8 mouse cellular contexts compared by ENCODE assay signal in genomic region chr10:45000873-45001859, GRCm38 (mm10).
DNase-seq lines count a peak whose midpoint lies in the region; ATAC-seq and TF ChIP-seq lines count a peak whose summit lies in the region.

No protein-coding gene starts in this region.

- peak overlapping the region in 1 of 2 experiments; percentile 30; a peak in 1 of 4 replicates for H3K4me3 ChIP-seq in ES-E14 (ENCODE audit: insufficient read depth in 1 of 2, low read depth in 1 of 2, low read length in 2 of 2, poor library complexity in 1 of 2, severe bottlenecking in 1 of 2)
- peak overlapping the region; percentile 40 for H3K4me3 ChIP-seq in embryonic facial prominence, embryonic 13.5 days
- H3K4me3 ChIP-seq in lung, embryonic 14.5 days (ENCODE audit: low read depth, low read length): peak overlapping the region; percentile 35
- H3K4me3 ChIP-seq in neural tube, embryonic 14.5 days (ENCODE audit: low read depth, low read length): peak overlapping the region; percentile 34

- TF ChIP-seq CTCF in lung, embryonic 14.5 days (IDR thresholded peaks at IDR 0.05; ENCODE audit: low read depth): peak; percentile 89

- ATAC-seq in embryonic facial prominence, embryonic 13.5 days (ENCODE audit: insufficient number of reproducible peaks, insufficient read depth, low FRiP score, low TSS enrichment, low read depth): no peak
- ATAC-seq in lung, embryonic 14.5 days (ENCODE audit: insufficient read depth): peak; percentile 35
- peak; percentile 58 for ATAC-seq in neural tube, embryonic 14.5 days (ENCODE audit: low read depth)

- peak; percentile 34 for DNase-seq in ES-E14 (ENCODE audit: low read depth, low spot score)
- DNase-seq in adrenal gland, postnatal 14 days: peak; percentile 72
- peak; percentile 52 to 61 for DNase-seq in heart, postnatal 36 days
- DNase-seq in large intestine, adult 2 months (ENCODE audit: low read depth, low spot score): peak; percentile 82
- DNase-seq in lung, embryonic 14.5 days: peak; percentile 90
- DNase-seq in yolk sac, embryonic 10.5 days (ENCODE audit: low spot score): peak; percentile 82

- in situ Hi-C loops in ES-E14 (cut with MboI; ENCODE audit: low sequenced_read_pairs in 2 of 2, unreplicated experiment in 2 of 2): loop anchor here in 1 of 2 experiments (25.0 kb wide), 1 partner anchor 664 kb away; no protein-coding TSS in a partner anchor

- peaks cover 3% of the 10 kb centered on the region for H3K27me3 ChIP-seq in embryonic facial prominence, embryonic 13.5 days
- H3K27me3 ChIP-seq in lung, embryonic 14.5 days (ENCODE audit: insufficient read depth, low read length): no peaks in the 10 kb centered on the region
- no peaks in the 10 kb centered on the region for H3K27me3 ChIP-seq in neural tube, embryonic 14.5 days (ENCODE audit: control insufficient read depth, insufficient read depth, low read length)

- WGBS in embryonic facial prominence, embryonic 13.5 days: 49% methylated on average over 12 of the region's 12 CpGs
- 18% methylated on average over 12 of the region's 12 CpGs for WGBS in large intestine, adult 2 months
- WGBS in lung, embryonic 14.5 days: 25% methylated on average over 12 of the region's 12 CpGs
- WGBS in neural tube, embryonic 14.5 days: 44% methylated on average over 12 of the region's 12 CpGs

- no peak overlapping the region for H3K9ac ChIP-seq in ES-E14 (ENCODE audit: insufficient read depth, low read depth, low read length, poor library complexity, severe bottlenecking)
- H3K9ac ChIP-seq in embryonic facial prominence, embryonic 13.5 days: peak overlapping the region; percentile 69; the same call in 1 of the 2 replicates
- peak overlapping the region; percentile 48 for H3K9ac ChIP-seq in lung, embryonic 14.5 days
- H3K9ac ChIP-seq in neural tube, embryonic 14.5 days (replicated peaks; ENCODE audit: low read depth, low read length): peak overlapping the region; percentile 47; the same call in 1 of the 2 replicates

- H3K4me2 ChIP-seq in embryonic facial prominence, embryonic 13.5 days: peak overlapping the region; percentile 60
- peak overlapping the region; percentile 72 for H3K4me2 ChIP-seq in lung, embryonic 14.5 days
- H3K4me2 ChIP-seq in neural tube, embryonic 14.5 days (ENCODE audit: low read depth, low read length): peak overlapping the region; percentile 70

- intact Hi-C loops in heart, postnatal 36 days (cut with DNase I): loop anchor here (1.0 to 10.0 kb wide), 5 partner anchors 46 to 709 kb away; no protein-coding TSS in a partner anchor

- no peaks in the 10 kb centered on the region for H3K36me3 ChIP-seq in ES-E14 (ENCODE audit: control insufficient read depth, insufficient read depth, low read length, poor library complexity, severe bottlenecking)
- H3K36me3 ChIP-seq in embryonic facial prominence, embryonic 13.5 days: no peaks in the 10 kb centered on the region
- H3K36me3 ChIP-seq in lung, embryonic 14.5 days (ENCODE audit: insufficient read depth): no peaks in the 10 kb centered on the region
- no peaks in the 10 kb centered on the region for H3K36me3 ChIP-seq in neural tube, embryonic 14.5 days (ENCODE audit: control insufficient read depth, insufficient read depth, low read length)

- peaks cover 2 to 4% of the 10 kb centered on the region in 2 experiments; a peak in 1 of 4 replicates for H3K4me1 ChIP-seq in ES-E14 (ENCODE audit: control insufficient read depth in 2 of 2, insufficient read depth in 2 of 2, low read length in 2 of 2, poor library complexity in 1 of 2)
- peaks cover 19% of the 10 kb centered on the region for H3K4me1 ChIP-seq in embryonic facial prominence, embryonic 13.5 days
- peaks cover 8% of the 10 kb centered on the region; the same call in 1 of the 2 replicates for H3K4me1 ChIP-seq in lung, embryonic 14.5 days (ENCODE audit: insufficient read depth)
- H3K4me1 ChIP-seq in neural tube, embryonic 14.5 days (ENCODE audit: control insufficient read depth, insufficient read depth, low read length): peaks cover 2% of the 10 kb centered on the region; the same call in 1 of the 2 replicates

- H3K9me3 ChIP-seq in ES-E14 (ENCODE audit: control insufficient read depth, insufficient read depth, low read depth, low read length): no peaks in the 10 kb centered on the region
- H3K9me3 ChIP-seq in embryonic facial prominence, embryonic 13.5 days: no peaks in the 10 kb centered on the region
- H3K9me3 ChIP-seq in lung, embryonic 14.5 days (ENCODE audit: low read depth, low read length): no peaks in the 10 kb centered on the region
- H3K9me3 ChIP-seq in neural tube, embryonic 14.5 days (ENCODE audit: control insufficient read depth, low read length): no peaks in the 10 kb centered on the region

- H3K27ac ChIP-seq in ES-E14 (ENCODE audit: insufficient read depth, low read depth, low read length, poor library complexity, severe bottlenecking): no peak overlapping the region
- H3K27ac ChIP-seq in embryonic facial prominence, embryonic 13.5 days: no peak overlapping the region
- H3K27ac ChIP-seq in lung, embryonic 14.5 days (ENCODE audit: low read depth): no peak overlapping the region
- no peak overlapping the region; the same call in 1 of the 2 replicates for H3K27ac ChIP-seq in neural tube, embryonic 14.5 days (ENCODE audit: low read depth, low read length)

TF ChIP-seq in ES-E14, 5 proteins besides CTCF, POLR2A, EP300 and RAD21:
- TF ChIP-seq ZNF384 (IDR thresholded peaks at IDR 0.05; ENCODE audit: low read depth, low read length) (no peak), ZC3H11A (IDR thresholded peaks at IDR 0.05; ENCODE audit: borderline replicate concordance, low read depth, low read length) (0 out of 2 replicates have a peak, but pooled peaks have one; percentile 63)

Comparison
In these comparisons a context has a peak if more than half of its experiments do, and no peak if none do; other contexts are left out.
1. DNase-seq: peak in every context shown above with its lines; median percentile 90 in lung, embryonic 14.5 days; 82 in large intestine, adult 2 months; 82 in yolk sac, embryonic 10.5 days; 72 in adrenal gland, postnatal 14 days; 56 in heart, postnatal 36 days; 34 in ES-E14.